Mouse (Mus musculus) hindbrain, embryonic 15.5 days (tissue): ENCODE measurements around the gene Numa1. TPM values are rescaled to one million over a fixed set of nuclear protein-coding genes. Genes with fewer than 3 reads are reported as not detected.

ENCODE experiments used
- polyA plus RNA-seq: library from polyadenylated mRNA; unstranded; fragments of >200 nt; fragmentation: Nextera tagmentation; extraction: Ambion mirVana; gene quantifications from 2 replicates; pipeline ENCODE4 v1.2.1, GENCODE M21; 2015

Gene Numa1
- polyA plus RNA-seq, 1 experiment from 2014 or later: 46.5 TPM

Other genes starting within 250 kb of the Numa1 start
- 1.5 and 2.3 TPM in 2 replicates for gene Phox2a, start 115.8 kb upstream of the Numa1 start, polyA plus RNA-seq
- 17.2 and 18.2 TPM in 2 replicates for gene Inppl1, start 95.9 kb upstream of the Numa1 start, polyA plus RNA-seq
- 2.4 and 2.9 TPM in 2 replicates for gene Folr2, start 76.9 kb upstream of the Numa1 start, polyA plus RNA-seq
- gene Anapc15, start 70.4 kb upstream of the Numa1 start, polyA plus RNA-seq: 72.9 and 77.5 TPM in 2 replicates
- 29.8 and 51.4 TPM in 2 replicates for gene Folr1, start 63.3 kb upstream of the Numa1 start, polyA plus RNA-seq
- 155 and 165 TPM in 2 replicates for gene Lamtor1, start 28.2 kb upstream of the Numa1 start, polyA plus RNA-seq
- 0.45 and 0.49 TPM in 2 replicates for gene Tomt, start 27.8 kb upstream of the Numa1 start, polyA plus RNA-seq
- gene Lrrc51, start 216 bp upstream of the Numa1 start, polyA plus RNA-seq: 12.5 and 15.2 TPM in 2 replicates
- gene Il18bp, start 84.6 kb downstream of the Numa1 start, polyA plus RNA-seq: 4.7 and 5.4 TPM in 2 replicates
- 34.5 and 35.5 TPM in 2 replicates for gene Rnf121, start 131.4 kb downstream of the Numa1 start, polyA plus RNA-seq
- 26.7 and 28.1 TPM in 2 replicates for gene Xndc1, start 131.4 kb downstream of the Numa1 start, polyA plus RNA-seq
- gene Xntrpc, start 131.6 kb downstream of the Numa1 start, polyA plus RNA-seq: 0.51 and 0.99 TPM in 2 replicates
- gene Trpc2, start 149.0 kb downstream of the Numa1 start, polyA plus RNA-seq: 0.81 TPM in 1 of 2 replicates, not detected in the other
- gene Art1, start 167.6 kb downstream of the Numa1 start, polyA plus RNA-seq: 0.41 and 0.44 TPM in 2 replicates
- gene Art5, start 175.4 kb downstream of the Numa1 start, polyA plus RNA-seq: 0.17 and 0.28 TPM in 2 replicates
- not detected in 2 replicates for gene Chrna10, start 182.7 kb downstream of the Numa1 start, polyA plus RNA-seq